Mouse (Mus musculus) kidney, adult 18-20 months (tissue): ENCODE measurements around the gene Phyhipl.

Source experiments
- DNase-seq: peaks from one replicate; pipeline ENCODE4 v3.0.0; 2021

Gene Phyhipl

GRCm38 (mm10) chr10:70530185-70530823 lies 125.5 kb downstream of the Phyhipl start:
- DNase-seq: no peak

DNA sequence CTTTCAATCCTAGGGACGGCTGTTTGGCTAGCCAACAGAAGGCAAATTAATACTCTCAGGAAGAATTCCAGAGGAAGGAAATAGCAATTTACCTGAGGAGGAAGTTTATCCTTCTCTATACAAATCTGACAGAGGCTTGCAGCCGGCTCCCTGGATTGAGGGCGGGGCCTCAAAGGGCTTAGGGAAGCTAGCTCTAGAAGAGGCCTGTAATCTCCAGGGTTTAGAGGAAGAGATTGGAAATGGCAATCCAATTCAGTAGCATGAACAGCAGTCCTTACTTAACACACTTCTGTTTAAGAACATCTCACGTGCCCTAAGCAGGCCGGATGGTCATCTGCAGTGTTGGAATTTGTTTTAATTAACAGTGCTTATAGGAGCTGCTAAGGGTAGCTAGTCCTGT lies 134.4 kb downstream of the Phyhipl start:
- no peak for DNase-seq

- peak; percentile 7 for DNase-seq
These were observed 135.3 kb downstream of the Phyhipl start for GRCm38 (mm10) chr10:70520143-70521131.

- DNase-seq: no peak
These were observed 136.1 kb downstream of the Phyhipl start for GRCm38 (mm10) chr10:70519640-70520099.

- no peak for DNase-seq
These were observed 139.1 kb downstream of the Phyhipl start for GRCm38 (mm10) chr10:70516661-70517060.

GRCm38 (mm10) chr10:70514848-70515247 lies 140.9 kb downstream of the Phyhipl start:
- DNase-seq: no peak

GRCm38 (mm10) chr10:70507880-70508279 lies 147.9 kb downstream of the Phyhipl start:
- no peak for DNase-seq
